Mouse (Mus musculus): ENCODE data around the gene A630095N17Rik.

Gene A630095N17Rik

GRCm38 (mm10) chr1:75212542-75212941, 19.4 kb downstream of the A630095N17Rik start:
- DNase-seq = peak; percentile 48

GRCm38 (mm10) chr1:75211141-75211708, 20.7 kb downstream of the A630095N17Rik start:
- no peak for DNase-seq

DNA sequence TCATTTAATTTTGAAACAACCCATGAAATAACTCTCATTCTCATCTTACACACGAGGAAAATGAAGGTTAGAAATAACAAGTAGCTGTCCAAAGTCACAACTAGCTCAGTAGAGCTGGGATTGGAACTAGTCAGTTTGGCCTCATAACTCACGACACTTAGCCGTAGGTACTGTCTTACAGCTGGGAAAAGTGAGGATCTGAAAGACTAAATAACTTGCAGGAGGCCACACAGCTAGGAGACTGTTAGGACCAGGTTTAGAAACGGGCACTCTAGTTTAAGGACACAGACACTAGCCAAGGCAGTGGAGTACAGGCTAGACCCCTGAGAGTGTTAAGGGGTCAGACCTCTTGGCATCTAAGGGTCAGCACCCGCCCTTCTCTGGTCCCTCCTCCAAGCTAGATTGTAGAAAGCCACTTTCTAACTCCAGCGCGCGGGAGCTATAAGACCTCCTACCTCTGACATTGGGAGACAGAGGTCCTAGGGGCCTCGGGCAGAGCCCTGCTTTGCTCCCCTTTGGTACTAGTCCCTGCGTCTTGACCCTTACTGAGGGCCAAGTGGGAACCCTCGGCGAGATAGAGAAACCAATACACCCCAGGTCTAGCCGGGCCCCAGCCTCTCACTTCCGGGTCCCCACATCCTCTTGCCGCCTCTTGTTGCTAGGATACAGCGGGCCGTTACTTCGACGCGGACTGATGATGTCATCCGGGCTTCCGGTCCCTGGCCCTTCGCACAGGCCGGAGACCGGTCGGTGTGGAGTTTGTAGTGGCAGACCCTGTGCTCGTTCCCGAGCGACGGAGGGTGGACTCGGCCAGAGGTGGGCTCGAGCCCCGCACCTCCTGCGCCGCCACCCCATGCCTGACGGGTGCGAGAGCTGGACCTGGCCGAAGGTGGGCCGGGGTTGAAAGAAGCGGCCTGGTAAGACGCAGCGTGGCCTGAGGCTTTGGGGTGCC, 21.5 kb downstream of the A630095N17Rik start, which contains the start of the genes Glb1l and Stk16:
Gene Glb1l (minus strand): TSS at position 678 of the 952 bp plus-strand sequence.
Gene Stk16 (plus strand): TSS at position 703 of the 952 bp plus-strand sequence.
- DNase-seq = peak; percentile 94

- peak; percentile 42 for DNase-seq
Measured at GRCm38 (mm10) chr1:75208967-75209678, 22.8 kb downstream of the A630095N17Rik start.

GRCm38 (mm10) chr1:75201236-75201635, 30.7 kb downstream of the A630095N17Rik start:
- no peak for DNase-seq

GRCm38 (mm10) chr1:75192452-75192851, 39.5 kb downstream of the A630095N17Rik start:
- peak; percentile 69 for DNase-seq

DNA sequence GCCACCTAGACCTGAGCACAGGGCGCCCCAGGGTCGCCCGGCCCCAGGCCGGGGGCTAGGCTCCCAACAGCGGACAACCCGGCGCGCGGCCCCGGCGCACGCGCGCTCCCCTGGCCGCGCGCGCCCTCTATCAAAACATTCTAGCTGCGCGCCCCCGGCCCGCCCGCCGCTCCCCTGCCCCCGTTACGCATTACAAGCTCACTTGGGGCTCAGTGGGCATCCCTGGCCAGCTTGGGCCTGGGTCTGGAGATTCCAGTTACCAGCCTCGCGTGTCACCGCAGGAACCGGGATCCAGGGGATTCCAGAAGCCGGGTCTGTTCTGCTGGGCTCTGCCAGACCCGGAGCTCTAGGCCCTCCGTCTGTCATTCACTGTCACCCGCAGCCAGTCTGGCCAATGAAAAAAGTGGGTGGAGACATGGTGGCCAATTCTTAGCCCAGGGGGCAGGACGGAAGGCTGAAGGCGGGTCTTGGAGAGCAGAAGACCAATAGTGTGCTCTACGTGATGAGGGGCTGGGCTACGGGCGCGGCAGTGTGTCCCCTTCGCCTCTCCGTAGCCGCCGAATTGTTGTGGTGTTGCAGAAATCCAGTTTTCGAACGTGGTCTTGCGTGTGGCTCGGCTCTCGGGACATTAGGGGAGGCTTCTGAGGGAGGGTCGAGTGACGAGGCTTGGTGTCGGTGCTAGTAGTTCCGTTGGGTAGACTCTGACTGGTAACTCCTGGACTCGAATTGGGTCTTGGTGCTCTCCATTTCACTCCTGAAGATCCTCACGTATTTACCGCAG, 40.1 kb downstream of the A630095N17Rik start, which contains the start of the genes Ankzf1 and Atg9a:
Gene Ankzf1 (plus strand): TSS at position 530 of the 781 bp plus-strand sequence.
Gene Atg9a (minus strand): TSS at position 575 of the 781 bp plus-strand sequence.
- peak; percentile 97 for DNase-seq

DNA sequence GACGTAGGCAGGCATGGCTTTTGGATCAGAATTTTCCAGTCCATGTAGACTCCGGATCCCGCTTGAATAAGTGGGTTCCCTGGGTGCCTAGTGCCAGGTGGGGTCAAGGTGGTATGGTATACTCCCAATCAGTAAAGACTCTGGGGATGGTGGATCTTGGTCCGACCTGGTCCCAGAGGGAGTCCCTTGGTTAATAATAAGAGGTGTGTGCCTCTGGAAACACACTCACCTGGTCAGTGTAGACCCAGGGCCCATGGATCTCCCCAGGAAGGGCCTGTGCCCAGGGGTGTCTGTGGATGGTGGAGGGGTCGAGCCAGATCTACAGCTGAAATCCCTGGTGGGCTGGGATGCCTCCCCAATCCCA, 40.7 kb downstream of the A630095N17Rik start:
- no peak for DNase-seq

DNA sequence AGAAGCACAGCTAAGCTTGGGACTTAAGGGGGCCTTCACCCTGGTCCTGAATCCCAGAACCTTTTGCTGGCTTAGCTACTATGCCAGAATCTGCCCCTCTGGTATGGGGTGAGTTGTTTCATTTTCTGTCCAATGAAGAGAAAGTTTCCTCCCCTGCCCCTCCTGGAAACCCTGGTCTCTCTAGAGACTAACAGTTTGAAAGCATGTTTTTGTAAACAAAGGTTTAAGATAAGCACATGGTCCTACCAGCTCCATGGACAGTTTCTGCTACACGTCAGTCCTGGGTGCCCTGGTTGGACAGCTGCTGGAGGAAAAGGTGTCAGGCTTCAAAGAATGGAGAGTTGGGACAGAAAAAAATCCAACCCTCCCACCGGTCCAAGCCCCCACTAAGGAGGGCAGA, 41.3 kb downstream of the A630095N17Rik start:
- no peak for DNase-seq

- no peak for DNase-seq
Measured at GRCm38 (mm10) chr1:75187914-75188483, 43.9 kb downstream of the A630095N17Rik start.

GRCm38 (mm10) chr1:75187126-75187525, 44.8 kb downstream of the A630095N17Rik start:
- DNase-seq = no peak

DNA sequence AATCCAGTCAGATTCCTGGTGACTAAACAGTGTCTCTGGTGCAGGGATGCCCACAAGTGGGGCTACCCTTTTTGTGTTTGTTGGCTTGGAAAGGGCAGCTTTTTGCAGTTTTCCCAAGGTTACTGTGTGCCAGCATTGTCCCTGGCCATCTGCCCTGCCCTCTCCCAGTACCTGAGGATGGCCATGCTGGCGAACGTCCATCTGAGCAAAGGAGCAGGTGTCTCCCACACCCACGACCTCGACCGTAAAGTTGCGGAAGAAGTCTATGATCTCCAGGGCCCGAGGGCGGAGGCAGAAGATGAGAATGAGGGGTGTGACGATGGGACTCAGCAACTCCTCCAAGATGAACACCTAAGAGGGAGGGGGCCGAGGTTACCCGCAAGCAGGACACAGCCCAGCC, 46.4 kb downstream of the A630095N17Rik start:
- DNase-seq = no peak

DNA sequence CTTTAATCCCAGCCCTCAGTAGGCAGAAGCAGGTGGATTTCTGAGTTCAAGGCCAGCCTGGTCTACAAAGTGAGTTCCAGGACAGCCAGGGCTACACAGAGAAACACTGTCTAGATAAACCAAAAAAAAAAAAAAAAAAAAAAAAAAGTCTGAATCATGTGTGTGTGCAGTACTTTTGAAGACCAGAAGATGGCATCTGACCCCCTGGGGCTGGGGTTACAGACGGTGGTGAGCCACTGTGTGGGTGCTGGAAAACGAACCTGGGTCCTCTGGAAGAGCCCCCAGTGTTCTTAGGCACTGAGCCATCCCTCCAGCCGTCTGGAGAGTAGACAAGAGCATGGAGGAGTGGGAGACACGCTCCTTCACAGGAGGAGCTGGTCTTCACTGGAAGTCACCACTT, 49.7 kb downstream of the A630095N17Rik start:
- no peak for DNase-seq

DNA sequence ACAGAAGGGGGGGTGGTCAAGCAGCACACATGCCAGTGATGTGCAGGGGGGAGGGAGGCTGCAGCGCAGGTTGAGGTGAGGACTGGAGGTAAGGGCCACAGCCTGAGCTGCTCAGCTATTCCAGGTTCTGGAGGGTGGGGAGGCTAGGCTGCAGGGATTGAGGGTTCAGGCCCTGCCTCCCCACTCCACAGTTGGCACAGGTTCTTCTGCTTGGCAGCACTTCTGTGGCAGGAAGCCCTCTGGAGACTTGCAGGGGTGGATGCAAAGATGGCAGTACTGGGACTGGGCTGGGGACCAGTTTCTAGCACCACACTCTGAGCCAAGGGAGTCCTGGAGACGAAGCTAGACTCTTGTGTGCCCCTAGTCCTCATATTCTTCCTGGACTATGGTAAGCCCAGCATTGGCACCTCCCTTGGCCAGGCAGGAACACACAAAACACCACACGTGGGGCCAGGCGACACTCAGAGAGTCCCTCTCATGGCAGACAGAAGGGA, 50.5 kb downstream of the A630095N17Rik start:
- no peak for DNase-seq

- DNase-seq = no peak
Measured at GRCm38 (mm10) chr1:75180741-75181140, 51.2 kb downstream of the A630095N17Rik start.

DNA sequence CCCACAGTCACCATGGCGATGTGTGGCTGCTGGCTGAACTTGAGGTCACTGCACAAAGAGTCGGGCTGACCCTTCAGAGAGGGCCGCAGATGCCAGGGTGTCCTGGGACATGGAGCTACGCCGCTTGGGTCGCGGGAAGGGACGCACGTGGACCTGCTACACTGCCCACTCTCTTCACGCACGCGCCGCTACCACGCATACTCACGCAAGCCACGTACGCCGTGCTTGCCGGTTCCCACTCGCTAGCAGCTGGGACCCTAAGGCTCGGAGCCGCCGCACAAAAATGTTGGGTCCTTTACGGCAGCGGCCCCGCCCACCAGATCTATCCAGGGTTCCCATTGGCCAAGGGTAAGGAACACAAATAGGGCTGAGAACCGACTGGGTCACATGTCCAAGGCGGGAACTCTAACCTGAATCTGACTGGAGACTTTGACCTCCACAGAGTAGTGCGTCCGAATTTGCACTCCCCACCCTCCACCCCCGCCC, 51.8 kb downstream of the A630095N17Rik start, which contains the start of gene Abcb6:
Gene Abcb6 (minus strand): TSS at position 288 of the 486 bp plus-strand sequence.
- peak; percentile 95 for DNase-seq

DNA sequence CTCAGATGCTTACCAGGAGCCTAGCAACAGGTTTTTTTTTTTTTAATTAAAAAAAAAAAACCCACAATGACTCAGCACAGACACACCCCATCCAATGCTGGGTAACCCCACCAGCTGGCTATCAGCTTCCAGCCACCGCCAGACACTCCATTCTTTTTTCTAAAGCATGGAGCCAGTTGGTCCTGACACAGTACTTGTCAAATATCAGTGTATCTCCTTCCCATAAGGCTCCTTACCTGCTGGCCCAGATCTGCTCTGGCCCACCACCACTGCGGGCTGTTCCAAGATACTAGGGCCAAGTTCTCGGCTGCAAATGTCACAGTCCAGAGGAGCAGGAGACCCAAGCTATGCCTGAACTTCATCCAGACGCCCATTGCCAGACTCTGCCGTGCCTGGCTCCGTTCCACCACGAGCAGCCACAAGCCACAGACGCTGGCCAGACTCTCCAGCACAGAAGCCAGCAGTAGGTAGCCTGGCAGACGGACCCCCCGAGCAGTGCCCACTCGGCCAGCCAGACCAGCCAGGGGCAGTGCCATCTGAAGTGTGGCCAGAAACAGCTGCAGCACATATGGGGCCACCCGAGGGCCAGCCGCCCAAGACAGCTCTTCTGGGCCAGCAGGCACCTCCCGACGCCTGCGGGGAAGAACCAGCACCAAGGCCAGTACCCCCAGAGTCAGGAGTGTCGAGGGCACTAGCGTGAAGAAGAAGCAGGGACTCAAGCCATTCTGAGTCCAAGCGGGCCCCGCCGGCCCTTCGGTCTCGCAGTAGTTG, 52.4 kb downstream of the A630095N17Rik start:
- DNase-seq = peak; percentile 83

Data from liver (tissue).